Mouse (Mus musculus): ENCODE results near the gene Dgki.

The Dgki gene

DNA sequence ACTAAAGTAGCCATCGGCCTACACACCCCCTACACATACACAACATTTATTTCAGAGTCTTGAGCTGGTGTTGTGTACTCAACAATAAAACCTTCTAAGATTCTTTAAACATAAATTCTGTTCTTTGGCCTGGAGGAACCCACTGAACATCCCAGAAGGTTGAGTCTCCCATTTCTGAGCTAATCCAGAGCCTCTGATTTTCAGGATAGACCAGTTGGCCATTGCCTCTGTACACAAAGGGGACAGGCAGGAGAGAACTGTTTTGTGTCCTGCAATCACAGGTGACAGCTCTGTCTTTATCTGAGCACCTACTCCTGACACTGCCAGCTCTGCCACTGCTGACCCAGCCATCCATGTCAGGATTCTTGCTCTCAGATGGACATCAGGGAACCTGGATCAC lies 8.8 kb downstream of the Dgki start:
- DNase-seq: no peak

GRCm38 (mm10) chr6:37290691-37291090 lies 9.3 kb downstream of the Dgki start:
- no peak for DNase-seq

- DNase-seq: no peak
These were observed 13.8 kb downstream of the Dgki start for GRCm38 (mm10) chr6:37286134-37286533.

- no peak for DNase-seq
These were observed 15.1 kb downstream of the Dgki start for GRCm38 (mm10) chr6:37284879-37285278.

GRCm38 (mm10) chr6:37283336-37283735 lies 16.6 kb downstream of the Dgki start:
- no peak for DNase-seq

- no peak for DNase-seq
These were observed 17.3 kb downstream of the Dgki start for GRCm38 (mm10) chr6:37282659-37283058.

GRCm38 (mm10) chr6:37276834-37277715 lies 22.9 kb downstream of the Dgki start:
- no peak for DNase-seq

GRCm38 (mm10) chr6:37276181-37276580 lies 23.8 kb downstream of the Dgki start:
- DNase-seq: no peak

DNA sequence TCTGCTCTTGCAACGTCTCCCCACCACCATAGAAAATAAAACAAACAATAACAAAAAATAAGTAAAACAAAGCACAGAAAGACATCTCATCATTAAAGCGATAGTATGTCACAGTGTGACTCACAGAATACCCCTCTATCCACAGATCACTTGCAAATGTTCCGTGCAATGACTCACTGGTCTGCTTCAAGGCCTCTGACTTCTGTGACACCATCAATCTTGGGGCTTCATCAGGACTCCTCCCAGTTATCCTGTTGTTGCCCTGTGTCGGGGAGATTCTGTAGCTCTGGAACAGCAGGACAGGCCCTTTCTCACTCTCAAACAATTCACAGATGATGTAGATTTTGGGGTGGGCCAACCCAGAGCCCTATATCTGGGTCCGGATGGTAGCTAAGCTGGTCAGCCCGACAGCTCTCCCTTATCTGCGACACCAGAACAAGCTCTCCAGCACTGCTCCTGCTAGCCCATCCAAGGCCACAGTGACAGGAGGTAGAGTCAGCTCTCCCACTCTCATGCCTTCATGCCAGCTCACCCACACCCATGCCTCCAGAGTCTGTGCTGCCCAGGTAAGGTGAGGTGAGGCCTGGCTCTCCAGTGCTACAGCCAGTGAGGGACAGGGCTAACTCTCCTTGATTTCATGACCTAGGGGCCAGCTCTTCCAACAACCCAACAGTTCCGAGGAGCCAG lies 28.9 kb downstream of the Dgki start:
- DNase-seq: no peak

- DNase-seq: no peak
These were observed 31.4 kb downstream of the Dgki start for GRCm38 (mm10) chr6:37268589-37268988.

GRCm38 (mm10) chr6:37267952-37268351 lies 32.0 kb downstream of the Dgki start:
- DNase-seq: no peak

DNA sequence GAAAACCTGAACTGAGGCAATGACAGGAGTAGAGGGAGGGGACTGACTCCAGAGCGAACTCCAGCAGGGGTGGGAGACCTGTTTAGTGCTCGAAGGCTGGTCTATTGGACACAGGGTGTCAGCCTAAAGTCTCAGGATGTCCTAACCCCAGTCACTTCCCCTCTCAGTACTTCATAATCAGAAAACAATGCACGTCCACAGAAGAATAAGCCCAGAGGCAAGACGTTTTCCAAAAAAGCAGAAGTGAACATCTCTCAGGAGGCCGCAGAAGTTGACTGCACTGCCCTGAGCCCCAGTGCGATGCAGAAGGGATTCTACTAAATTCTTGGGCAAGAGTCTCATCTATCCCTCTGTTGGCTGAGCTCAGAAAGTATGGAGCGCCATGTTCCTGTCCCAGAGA lies 37.5 kb downstream of the Dgki start:
- peak in 1 of 2 experiments; percentile 6 for DNase-seq

DNA sequence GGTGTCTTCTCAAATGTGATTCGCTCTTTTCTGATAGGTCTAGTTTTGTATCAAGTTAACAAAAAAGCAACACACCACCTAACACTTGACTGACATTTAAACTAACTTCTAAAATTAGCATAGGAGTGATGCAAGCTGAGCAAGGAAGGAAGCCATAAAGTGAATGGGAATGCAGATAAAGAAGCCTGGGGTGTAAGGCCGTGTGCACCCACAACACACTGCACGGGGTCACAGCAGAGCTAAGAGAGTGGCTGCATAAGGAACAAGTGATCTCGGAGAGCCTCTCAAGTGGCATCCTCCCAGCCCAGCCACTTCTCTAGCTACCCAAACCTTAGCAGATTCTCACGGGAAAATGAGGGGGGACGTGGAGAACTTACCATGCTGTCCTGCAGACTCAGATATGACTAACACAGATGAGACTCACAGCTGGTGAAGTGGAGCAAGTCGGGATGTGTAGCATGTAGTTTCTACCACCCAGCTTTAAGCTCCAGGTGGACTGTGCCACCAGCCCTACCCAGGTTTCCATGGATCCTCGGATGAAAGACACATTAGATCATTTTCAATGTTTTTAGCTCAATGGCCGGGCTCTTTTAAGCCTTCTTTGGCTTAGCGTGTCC lies 38.6 kb downstream of the Dgki start:
- no peak for DNase-seq

DNA sequence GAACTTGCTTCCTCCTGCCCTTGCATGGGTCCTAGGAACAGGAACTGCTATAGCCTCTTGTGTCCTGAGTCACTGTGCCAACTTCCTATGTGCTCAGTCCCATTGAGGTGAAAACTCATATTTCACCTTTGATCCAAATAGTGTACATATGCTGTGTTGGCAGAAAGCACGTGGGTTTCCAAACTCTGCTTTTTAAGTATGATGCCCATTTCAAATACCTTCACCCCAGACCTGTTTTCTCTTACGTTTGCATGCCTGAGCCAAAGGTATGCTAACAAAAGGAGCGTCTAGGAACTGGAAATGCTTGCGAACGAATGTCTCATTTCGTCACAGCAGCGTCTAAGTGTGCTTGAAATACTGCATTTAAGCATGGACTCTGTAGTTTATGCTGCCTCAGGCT lies 41.3 kb downstream of the Dgki start:
- DNase-seq: no peak

DNA sequence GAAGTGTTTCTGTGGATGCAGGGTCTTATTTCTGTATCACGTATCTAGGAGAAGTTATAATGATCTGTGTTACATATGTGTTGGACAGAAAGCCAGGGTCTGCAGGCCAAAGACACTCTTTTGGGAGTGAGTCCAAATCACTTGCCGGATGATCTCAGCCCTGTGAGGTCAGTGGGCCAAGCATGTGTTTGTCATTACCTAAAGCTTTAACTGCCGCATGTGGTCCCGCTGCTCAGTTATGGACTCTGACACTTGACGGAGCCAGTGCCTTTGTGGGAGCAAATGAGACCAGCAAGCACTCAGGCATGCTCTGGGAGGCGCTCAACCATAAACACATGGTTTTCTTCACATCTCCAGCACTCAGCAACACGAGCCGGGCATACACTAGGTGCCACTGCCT lies 45.8 kb downstream of the Dgki start:
- DNase-seq: no peak

GRCm38 (mm10) chr6:37252536-37252935 lies 47.4 kb downstream of the Dgki start:
- DNase-seq: no peak

- DNase-seq: no peak
These were observed 49.3 kb downstream of the Dgki start for GRCm38 (mm10) chr6:37250671-37251070.

DNA sequence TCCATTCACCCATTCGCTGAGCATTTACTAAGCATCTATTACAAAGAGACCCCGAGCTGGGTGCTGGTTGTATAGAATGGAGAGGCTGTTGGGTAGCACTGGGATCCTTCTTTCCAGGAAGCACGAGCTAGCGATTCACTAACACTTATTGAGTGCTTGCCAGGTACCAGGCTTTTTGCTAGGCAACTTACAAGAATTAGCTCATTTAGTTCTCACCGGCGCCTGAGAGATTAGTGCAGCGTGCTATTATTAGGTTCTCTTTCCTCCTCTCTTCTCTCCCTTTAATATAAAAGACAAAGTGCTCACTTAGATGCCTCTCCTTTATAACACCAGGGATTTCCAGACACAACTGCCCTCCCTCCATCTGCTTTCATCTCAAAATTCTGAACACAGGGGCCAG lies 54.2 kb downstream of the Dgki start:
- no peak for DNase-seq

DNA sequence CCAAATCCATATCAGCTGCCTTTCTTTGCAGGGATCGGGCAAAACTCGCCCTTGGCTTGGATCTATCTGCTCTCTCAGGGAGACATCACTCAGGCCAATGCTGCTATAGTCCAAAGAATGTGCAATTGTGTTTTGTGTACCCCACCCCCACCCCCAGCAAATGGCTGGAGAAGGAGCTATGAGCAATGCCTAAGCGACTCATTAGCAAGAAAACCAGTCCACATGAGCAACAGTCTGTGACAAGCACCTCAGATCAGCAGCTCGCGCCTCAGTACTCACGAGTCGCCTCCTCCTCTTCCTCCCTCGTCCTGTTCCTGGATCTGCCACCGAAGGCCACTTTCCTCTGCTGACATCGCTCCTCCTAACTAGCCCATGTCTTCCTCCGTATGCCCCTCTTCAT lies 55.9 kb downstream of the Dgki start:
- no peak for DNase-seq

DNA sequence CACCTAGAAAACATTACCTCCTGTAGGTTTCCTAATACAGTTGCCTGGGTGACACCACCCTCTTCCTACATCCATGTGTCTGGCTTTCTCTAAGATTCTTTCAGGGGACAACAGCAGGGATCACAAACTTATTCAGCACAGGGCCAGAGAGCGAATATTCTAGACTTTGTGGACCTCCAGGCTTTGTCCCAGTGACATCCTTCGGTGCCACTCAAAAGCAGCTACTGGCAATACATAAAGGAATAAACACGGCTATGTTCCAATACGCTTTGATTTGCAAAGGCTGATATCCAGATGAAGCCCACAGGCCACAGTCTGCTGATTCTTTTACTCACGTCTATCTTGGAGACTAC lies 57.2 kb downstream of the Dgki start:
- DNase-seq: no peak

- no peak for DNase-seq
These were observed 57.8 kb downstream of the Dgki start for GRCm38 (mm10) chr6:37242100-37242768.

DNA sequence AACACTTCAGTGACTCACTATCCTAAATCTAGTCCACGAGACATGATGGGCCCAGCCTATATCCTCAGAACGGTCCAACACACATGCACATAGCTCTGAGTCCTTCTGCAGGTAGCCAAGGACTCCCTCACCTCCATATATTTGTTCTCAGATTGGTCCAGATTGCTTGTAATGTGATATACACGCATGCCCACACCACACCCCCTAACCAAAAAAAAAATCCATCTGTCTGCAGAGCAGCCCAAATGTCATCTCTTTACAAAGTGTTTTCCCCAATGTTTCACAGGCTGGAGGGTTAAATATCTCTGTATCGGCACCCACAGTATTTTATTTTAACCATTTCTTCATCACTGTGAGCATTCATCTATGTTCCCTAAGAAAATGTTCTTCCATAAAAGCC lies 58.5 kb downstream of the Dgki start:
- DNase-seq: no peak

DNA sequence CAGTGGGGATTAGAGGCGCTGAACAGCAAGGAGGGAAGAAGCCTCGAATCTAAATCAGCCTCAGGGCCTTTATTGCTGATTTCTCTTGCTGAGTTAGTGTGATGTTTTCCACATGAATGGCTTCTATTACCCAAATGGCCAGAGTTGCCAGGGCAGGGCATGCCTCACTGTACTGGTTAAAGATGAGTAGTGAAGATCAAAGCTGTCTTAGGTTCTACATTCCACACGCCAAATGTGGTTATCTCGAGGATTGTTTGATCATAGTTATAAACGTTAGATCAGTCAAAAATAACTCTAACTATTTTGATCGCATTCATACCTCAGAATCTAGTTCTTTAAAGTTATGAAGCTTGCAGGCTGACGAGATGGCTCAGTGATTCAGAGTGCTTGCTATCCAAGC lies 59.8 kb downstream of the Dgki start:
- no peak for DNase-seq
